Mouse (Mus musculus) CD4-positive helper T cell, adult 2 months (primary cell): ENCODE measurements around the gene Tmtc1.

Source experiments
- DNase-seq: peaks from one replicate; pipeline ENCODE4 v3.0.0-alpha.2; 2012; ENCODE audit warnings: low read depth, missing footprints, low spot score

Gene Tmtc1

DNA sequence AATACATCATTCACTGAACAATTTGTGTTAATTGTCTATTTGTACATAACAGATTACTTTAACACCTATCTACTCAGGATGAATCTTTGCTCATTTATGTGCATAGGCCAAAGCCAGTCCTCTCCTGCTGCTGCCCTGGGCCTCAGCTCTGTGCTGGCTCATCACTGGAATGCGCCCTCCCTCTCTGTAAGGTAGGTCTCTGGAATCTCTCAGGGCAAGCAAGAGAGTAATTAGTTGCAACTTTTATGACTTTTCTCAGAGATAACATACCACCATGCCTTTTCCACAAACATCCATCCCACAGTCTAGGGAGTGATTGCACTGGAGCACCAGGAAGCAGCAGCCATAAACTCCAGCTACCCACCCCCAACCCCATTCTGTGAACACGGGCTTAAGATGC is 70.7 kb downstream of the Tmtc1 start:
- DNase-seq: no peak

DNA sequence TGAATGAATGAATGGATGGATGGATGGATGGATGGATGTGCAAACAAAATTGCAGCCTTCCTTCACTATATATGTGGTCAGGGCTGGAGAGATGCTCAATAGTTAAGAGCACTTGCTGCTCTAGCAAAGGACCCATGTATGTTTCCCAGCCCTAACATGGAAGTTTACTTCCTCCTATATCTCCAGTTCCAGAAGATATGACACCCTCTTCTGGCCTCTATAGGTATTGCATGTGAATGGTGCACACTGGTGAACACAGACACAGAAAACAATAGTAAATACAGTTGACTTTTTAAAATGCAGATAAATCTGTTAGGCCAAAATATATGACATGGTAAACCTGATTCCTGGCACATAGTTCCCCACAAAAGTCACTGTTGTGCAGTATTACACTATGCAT is 73.0 kb downstream of the Tmtc1 start:
- no peak for DNase-seq

GRCm38 (mm10) chr6:148367094-148367539 is 77.1 kb downstream of the Tmtc1 start:
- no peak for DNase-seq

DNA sequence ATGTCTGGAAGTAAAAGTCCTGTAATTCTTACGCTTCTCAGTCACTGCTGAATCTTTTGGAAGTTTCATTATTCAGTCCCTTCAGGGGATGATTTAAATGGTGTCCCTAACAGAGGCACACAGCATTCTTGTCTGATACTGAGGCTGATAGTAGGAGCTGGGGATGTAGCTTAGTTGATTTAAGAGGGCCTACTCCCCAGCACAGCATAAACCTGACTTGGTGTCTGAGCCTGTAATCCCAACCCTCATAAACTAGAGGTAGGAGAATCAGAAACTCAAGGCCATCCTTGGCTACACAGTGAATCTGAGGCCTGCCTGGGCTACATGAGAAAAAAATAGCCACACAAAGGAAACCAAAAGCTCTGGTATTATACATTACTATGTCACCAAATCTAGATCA is 77.6 kb downstream of the Tmtc1 start:
- DNase-seq: no peak

GRCm38 (mm10) chr6:148363162-148363561 is 81.0 kb downstream of the Tmtc1 start:
- DNase-seq: no peak

DNA sequence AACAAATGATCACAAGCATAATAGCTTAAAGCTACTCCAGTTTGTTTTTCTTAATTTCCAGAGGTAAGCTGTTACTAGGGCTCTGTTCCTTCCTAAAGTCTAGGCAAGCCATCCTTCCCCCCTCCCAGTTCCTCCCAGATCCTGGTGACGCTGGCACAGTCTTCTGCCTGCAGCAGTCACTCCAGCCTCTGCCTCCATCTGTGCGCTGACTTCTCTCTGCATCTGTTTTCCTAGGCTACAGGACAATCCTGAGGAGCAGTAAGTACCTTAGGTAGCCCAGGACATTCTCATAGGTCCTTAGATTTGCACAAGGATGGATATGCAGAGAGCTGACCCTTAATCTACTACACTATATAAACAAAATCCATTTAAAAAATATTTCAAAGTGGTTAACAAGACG is 81.7 kb downstream of the Tmtc1 start:
- DNase-seq: no peak

- DNase-seq: no peak
Observed at GRCm38 (mm10) chr6:148359348-148359905, 84.8 kb downstream of the Tmtc1 start.

DNA sequence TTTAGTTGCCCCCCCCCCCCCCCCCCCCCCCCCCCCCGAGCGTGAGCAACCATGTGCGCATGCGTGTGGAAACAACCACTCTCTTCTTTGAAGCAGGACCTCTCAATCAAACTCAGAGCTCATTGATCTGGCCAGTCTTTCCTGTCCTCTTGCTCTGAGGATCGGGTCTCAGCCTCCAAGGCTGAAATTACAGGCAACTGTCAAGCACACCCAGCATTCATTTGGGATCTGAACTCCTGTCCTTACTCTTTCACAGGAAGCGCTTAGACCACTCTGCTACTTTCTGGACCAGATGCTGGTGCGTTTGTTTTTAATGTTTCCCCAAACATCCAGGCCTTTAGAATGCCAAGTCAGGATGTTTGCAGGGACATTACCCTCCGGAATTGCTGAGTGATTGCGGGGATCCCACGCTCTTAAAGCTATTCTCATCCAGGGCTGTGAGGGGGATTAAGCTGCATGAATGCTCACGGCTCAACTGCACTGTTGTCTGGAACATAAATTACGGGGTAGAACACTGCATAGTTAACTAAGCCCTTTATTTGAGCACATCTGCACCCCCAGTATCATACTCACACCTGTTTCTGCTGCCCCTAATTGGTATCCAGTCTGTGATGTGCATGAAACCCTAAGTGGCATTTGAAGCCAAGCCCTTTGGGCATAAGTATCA is 85.5 kb downstream of the Tmtc1 start:
- DNase-seq: no peak

DNA sequence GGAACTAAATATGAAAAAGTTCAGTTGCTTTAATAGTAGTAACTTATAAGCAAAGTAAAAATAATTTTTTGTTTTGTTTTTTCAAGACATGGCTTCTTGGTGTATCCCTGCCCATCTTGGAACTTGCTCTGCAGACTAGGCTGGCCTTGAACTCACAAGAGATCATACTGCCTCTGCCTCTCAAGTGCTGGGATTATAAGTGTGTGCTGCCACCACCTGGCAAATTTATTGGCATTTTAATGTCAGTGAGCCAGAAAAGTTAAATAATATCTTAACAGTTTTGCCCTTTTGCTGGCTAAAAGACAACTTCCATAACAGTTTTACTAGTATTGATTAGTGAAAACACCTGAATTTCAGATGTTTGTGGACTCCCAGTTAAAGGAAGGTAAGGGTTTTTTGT is 88.0 kb downstream of the Tmtc1 start:
- no peak for DNase-seq

GRCm38 (mm10) chr6:148354509-148355474 is 89.4 kb downstream of the Tmtc1 start:
- DNase-seq: no peak

GRCm38 (mm10) chr6:148354151-148354508 is 90.1 kb downstream of the Tmtc1 start:
- no peak for DNase-seq

- no peak for DNase-seq
Observed at GRCm38 (mm10) chr6:148345001-148345400, 99.2 kb downstream of the Tmtc1 start.

DNA sequence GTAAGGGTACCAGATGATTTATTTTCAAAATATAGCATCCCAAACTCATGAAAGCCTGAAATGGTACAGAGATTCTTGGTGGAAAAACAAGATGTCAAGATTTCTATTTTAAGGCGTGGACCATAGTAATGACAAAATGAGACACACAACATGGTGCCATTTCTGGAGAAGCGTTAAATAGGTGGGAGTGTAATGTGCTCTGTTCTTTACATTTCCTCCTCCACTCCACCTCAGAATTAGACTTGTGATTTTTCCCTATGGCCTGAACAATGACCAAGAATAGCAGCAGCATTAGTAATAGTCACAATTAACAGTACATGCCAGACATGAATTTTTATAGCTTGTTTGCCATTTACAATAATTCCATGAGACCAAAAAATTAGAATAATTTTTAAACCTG is 102.0 kb downstream of the Tmtc1 start:
- DNase-seq: no peak

- DNase-seq: no peak
Observed at GRCm38 (mm10) chr6:148341765-148342164, 102.4 kb downstream of the Tmtc1 start.

DNA sequence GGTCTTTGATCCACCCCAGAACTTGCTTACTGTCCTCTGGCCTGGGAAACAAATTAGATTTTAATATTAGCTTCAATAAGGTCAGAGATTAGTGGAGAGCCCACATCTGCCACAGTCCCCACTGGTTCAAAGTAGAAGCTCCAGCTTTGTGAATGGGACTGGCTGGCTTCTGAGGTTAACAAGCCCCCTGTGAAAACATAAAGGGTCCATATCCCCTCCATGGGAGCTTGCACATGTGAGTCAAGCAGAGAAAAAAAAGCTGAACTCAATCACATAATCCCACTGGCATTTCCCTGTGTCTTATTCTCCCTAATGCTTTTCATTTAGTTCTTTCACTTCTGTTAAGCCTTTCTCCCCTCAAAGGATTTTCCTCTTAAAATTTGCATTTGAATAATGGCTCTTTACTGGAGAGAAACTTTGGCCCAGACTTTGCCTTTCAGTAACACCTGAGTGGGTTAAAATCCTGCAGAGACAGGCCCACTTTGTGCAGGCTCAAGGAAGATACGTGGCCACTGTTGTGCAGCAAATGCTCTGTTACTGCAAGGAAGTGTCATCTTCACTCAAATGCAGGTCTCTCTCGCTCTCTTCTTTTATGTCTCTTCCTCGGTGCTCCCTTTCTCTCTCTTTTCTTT is 105.7 kb downstream of the Tmtc1 start:
- DNase-seq: no peak

GRCm38 (mm10) chr6:148336290-148336955 is 107.8 kb downstream of the Tmtc1 start:
- no peak for DNase-seq

GRCm38 (mm10) chr6:148331916-148332315 is 112.3 kb downstream of the Tmtc1 start:
- no peak for DNase-seq

- DNase-seq: no peak
Observed at GRCm38 (mm10) chr6:148329976-148330375, 114.2 kb downstream of the Tmtc1 start.

DNA sequence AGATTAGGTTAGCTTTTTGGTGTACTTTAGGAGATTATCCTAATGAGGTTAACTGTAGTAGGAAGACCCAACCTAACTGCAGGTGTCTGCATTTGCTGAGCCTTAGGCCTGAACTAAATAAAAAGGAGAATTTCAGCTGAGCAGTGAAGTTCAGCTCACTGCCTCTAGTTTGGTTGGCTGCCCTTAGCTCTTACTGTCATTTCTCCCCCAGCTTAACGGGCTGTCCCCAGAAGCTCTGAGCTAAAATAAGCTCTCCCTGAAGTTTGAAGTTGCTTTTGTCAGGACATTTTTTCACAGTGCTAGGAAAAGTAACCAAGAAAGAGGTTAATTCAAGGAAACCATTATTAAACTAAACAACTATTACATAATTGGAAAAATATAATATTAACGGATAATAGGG is 115.3 kb downstream of the Tmtc1 start:
- DNase-seq: no peak

DNA sequence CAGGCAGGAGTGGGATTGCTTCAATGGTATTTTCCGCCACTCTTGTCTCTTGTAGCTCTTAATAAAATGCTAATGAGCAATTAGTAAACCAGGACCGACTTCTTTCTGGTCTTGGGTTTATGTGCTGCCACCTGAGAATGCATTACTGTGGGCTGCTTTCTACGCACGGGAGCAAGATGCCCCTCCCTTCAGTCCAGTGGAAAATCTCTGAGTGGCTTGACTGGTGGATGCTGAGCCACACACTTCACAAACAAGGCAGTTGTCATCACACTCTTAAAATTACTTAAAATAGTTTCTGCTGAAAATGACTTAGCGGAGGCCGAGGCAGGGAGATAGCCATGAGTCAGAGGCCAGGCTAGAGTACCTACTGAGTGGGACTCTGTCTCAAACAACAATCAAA is 116.1 kb downstream of the Tmtc1 start:
- DNase-seq: no peak

- no peak for DNase-seq
Observed at GRCm38 (mm10) chr6:148318736-148319135, 125.5 kb downstream of the Tmtc1 start.
